Mouse (Mus musculus) limb, embryonic 11.5 days (tissue): Measurements from ENCODE around the gene Ikzf4. TPM values are rescaled to one million over a fixed set of nuclear protein-coding genes. Genes with fewer than 3 reads are reported as not detected.
A peak's percentile ranks its signal among the peaks of the same experiment; 100 is the strongest.
"Not testable (repeated sequence)": the region's sequence is repeated elsewhere in the genome, so short reads cannot be mapped to it uniquely, and the experiment has no call there.

Source experiments
- ATAC-seq: fragments of 200-750 bp; cut with Nextera tagmentation; 2 replicates; pipeline ENCODE4 v1.8.0; 2017; ENCODE audit warnings: low read depth; ENCODE audit not compliant: insufficient number of reproducible peaks, low FRiP score, low TSS enrichment
- DNase-seq: peaks from one replicate; pipeline ENCODE4 v3.0.0-alpha.2; 2015; ENCODE audit warnings: low spot score
- H3K27ac ChIP-seq: fragments of 300-500 bp; sonication (generic); replicated peaks from 2 replicates; pipeline ENCODE4 v1.5.1; 2014; ENCODE audit warnings: low read depth, mild to moderate bottlenecking, low read length
- H3K27me3 ChIP-seq: fragments of 300-500 bp; sonication (generic); 2 replicates; pipeline ENCODE4 v1.6.1; 2014; ENCODE audit warnings: mild to moderate bottlenecking, low read length, mixed read lengths; ENCODE audit not compliant: control insufficient read depth, insufficient read depth
- H3K36me3 ChIP-seq: fragments of 300-500 bp; sonication (generic); 2 replicates; pipeline ENCODE4 v1.6.1; 2014; ENCODE audit warnings: mild to moderate bottlenecking, low read length, moderate library complexity, mixed read lengths; ENCODE audit not compliant: control insufficient read depth, insufficient read depth
- H3K4me1 ChIP-seq: fragments of 300-500 bp; sonication (generic); 2 replicates; pipeline ENCODE4 v1.6.1; 2014; ENCODE audit warnings: low read length, mixed read lengths; ENCODE audit not compliant: control insufficient read depth, insufficient read depth
- H3K4me2 ChIP-seq: fragments of 300-500 bp; sonication (generic); 2 replicates; pipeline ENCODE4 v1.6.1; 2014; ENCODE audit warnings: low read depth, mild to moderate bottlenecking, moderate library complexity; ENCODE audit not compliant: severe bottlenecking
- H3K4me3 ChIP-seq: fragments of 300-500 bp; sonication (generic); 2 replicates; pipeline ENCODE4 v1.5.1; 2014; ENCODE audit warnings: low read depth, low read length
- H3K9ac ChIP-seq: fragments of 300-500 bp; sonication (generic); 2 replicates; pipeline ENCODE4 v1.6.1; 2014; ENCODE audit warnings: mild to moderate bottlenecking, low read length
- H3K9me3 ChIP-seq: fragments of 300-500 bp; sonication (generic); 2 replicates; pipeline ENCODE4 v1.6.1; 2016; ENCODE audit warnings: low read length; ENCODE audit not compliant: control insufficient read depth
- WGBS: fragments of 180-500 bp; shearing (Covaris S2); extraction: QIAGEN DNeasy Blood & Tissue Kit; methylation state at CpG from one replicate; pipeline ENCODE4 v1.1.7; 2014; 5-methylcytosine and 5-hydroxymethylcytosine counted together
- polyA plus RNA-seq: library from polyadenylated mRNA; unstranded; fragments of >200 nt; fragmentation: Nextera tagmentation; extraction: Ambion mirVana; gene quantifications from 2 replicates; pipeline ENCODE4 v1.2.1, GENCODE M21; 2014

The Ikzf4 gene
- polyA plus RNA-seq, 1 experiment from 2014 or later, result 3.4 TPM

DNA sequence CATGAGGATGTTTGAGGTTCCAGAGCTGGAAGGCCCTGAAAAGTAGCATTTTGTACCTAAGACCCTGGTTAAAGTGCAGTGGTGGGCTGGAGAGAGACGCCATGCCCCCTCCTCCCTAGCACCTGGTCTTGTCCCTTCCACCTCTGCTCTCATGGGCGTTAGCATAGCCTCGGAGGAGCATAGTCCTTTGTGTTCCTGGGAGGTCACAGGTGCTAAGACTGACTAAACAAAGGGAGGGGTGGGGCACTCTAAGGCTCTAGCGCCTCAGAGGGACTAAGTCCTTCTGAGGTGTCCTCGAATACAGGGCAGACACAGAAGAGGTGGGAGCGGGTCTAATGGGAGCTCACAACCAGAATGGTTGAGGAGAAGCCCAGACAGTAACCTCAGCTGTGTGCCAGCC is 14.2 kb downstream of the Ikzf4 start:
- H3K4me3 ChIP-seq, result no peak overlapping the region
- H3K4me1 ChIP-seq, result no peaks in the 10 kb centered on the region
- H3K27ac ChIP-seq, result no peak overlapping the region
- no peak for DNase-seq
- no peak for ATAC-seq
- H3K4me2 ChIP-seq, result no peak overlapping the region
- peaks cover 2% of the 10 kb centered on the region; the same call in 1 of the 2 replicates for H3K36me3 ChIP-seq
- H3K9ac ChIP-seq, result no peak overlapping the region
- 18% methylated on average over 6 of the region's 6 CpGs for WGBS
- no peaks in the 10 kb centered on the region for H3K9me3 ChIP-seq
- no peaks in the 10 kb centered on the region for H3K27me3 ChIP-seq

DNA sequence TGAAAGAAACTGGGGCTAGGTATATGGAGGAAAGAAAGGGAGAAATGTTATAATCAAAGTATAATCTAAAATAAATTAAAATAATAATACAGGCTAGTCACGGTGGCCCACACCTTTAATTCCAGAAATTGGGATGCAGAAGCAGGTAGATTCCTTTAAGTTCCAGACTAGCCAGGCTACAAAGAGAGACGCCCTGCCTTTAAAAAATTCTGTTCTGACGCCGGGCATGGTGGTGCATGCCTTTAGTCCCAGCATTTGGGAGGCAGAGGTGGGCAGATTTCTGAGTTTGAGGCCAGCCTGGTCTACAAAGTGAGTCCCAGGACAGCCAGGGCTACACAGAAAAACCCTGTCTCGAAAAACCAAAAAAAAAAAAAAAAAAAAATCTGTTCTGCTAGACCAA is 15.5 kb downstream of the Ikzf4 start:
- not testable (repeated sequence) for ATAC-seq, H3K4me3 ChIP-seq, DNase-seq, H3K9me3 ChIP-seq, H3K36me3 ChIP-seq, H3K9ac ChIP-seq, H3K27ac ChIP-seq, H3K27me3 ChIP-seq, H3K4me2 ChIP-seq, H3K4me1 ChIP-seq
- WGBS, result 82% methylated on average over 5 of the region's 5 CpGs

DNA sequence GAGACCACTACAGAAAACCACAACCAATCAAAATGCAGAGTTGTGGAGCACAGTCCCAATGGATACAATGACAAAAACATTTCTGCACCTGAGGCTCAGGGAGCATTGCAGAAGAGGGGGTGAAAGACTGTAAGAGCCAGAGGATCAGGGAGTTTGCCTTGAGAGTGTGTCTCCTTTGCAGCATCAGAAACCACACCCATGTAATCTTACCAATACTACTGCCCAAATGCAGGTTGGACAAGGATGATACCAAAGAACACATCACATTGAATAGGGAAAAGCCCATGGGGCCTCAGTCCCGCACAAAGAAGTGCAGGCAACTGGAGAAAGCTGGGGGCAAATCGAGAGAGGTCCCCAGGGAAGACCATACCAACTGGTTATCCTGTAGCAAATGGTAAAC is 16.0 kb downstream of the Ikzf4 start:
- Histone ChIP-seq H3K4me2 (no peak overlapping the region), H3K36me3 (peaks cover 5% of the 10 kb centered on the region; the same call in 1 of the 2 replicates), H3K27ac (no peak overlapping the region), H3K9ac (no peak overlapping the region), H3K27me3 (no peaks in the 10 kb centered on the region), H3K4me1 (0 out of 2 replicates have a peak, but pooled peaks cover 2% of the 10 kb centered on the region), H3K9me3 (no peaks in the 10 kb centered on the region), H3K4me3 (no peak overlapping the region)
- 82% methylated on average over 2 of the region's 2 CpGs for WGBS
- no peak for DNase-seq
- ATAC-seq, result no peak

DNA sequence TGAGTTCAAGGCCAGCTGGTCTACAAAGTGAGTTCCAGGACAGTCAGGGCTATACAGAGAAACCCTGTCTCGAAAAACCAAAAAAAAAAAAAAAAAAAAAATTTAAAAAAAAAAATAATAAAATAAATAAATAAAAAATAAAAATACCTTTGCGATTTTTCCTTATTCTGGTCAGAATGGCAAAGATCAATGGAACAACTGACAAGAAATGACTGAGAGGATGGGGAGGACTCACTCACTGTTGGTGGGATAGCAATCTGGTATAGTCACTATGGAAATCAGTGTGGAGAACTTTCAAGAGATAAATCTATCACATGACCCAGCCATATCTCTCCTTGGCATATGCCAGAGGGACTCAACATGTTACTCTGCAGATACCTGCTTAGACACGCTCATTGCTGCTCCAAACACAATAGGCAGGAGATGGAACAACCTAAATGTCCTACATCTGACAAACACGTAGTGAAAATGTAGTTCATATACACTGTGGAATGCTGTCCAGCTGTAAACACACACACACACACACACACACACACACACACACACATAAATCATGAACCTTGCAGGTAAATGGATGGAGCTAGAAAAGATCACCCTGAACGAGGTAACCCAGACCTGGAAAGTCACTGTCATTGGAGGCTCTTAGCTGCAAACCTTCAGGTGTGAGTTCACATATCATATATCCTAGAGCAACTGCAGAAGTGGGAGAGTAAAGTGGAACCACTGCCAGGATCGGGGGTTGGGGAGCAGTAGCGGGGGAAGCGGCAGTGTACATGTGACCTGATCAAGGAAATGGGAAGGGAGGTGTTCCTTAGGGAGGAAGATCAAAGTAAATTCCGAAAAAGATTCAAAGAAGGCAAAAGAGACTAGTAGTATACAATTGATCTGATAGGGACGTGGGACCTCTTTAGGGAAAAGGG is 18.1 kb downstream of the Ikzf4 start:
- H3K9ac ChIP-seq, result no peak overlapping the region
- H3K4me2 ChIP-seq, result no peak overlapping the region
- 0 out of 2 replicates have a peak, but pooled peaks cover 2% of the 10 kb centered on the region for H3K4me1 ChIP-seq
- no peaks in the 10 kb centered on the region for H3K27me3 ChIP-seq
- ATAC-seq (0 out of 2 replicates have a peak, but pooled peaks have one; percentile 3), DNase-seq (no peak)
- WGBS, result 82% methylated on average over 10 of the region's 10 CpGs
- no peak overlapping the region for H3K27ac ChIP-seq
- H3K36me3 ChIP-seq, result peaks cover 18% of the 10 kb centered on the region
- no peak overlapping the region for H3K4me3 ChIP-seq
- H3K9me3 ChIP-seq, result no peaks in the 10 kb centered on the region

DNA sequence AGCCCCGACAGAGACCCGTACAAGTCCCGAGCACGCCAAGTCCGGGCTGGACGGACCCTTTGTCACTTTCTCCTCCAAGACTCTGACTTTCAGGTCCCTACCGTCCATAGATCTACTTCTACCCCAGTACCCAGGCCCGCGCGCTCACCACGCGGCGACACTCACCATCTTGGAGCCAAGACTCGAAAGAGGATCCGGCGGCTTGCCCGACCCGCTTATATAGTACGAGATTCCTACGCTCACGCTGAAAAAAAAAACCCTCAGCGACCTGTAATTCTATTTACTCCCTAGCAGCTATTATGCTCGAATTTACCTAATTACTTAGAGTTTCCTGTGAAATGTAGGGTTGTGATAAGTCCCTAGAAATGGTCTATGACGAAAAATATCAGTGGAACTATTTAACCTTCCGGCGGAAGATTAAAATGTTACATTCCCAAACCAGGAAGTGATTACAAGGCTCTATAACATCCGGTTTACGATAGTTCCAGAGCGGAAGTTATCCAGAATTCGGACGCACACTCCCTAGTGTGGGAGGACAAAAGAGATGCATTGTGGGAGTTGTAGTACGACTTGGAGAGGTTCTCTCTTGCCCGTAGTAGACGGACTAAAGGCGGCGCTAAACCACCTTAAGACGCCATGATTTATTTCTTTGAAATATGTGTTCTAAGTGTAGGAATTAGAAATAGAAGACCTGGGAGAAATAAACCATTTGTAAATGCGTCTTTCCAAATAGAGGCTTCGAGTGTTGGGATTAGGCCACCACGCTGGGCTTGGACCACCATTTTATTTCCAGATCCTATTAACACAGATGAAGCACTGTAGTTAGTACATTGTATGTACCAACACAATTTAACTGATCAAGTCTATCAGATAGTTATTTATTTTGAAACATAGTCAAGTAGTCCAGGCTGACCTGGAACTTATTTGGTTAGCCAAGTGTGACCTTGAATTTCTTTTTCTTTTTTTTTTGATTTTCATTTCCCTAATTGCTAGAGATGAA is 19.2 kb downstream of the Ikzf4 start, which contains the start of gene Rps26:
Gene Rps26 (minus strand): TSS at position 437 of the 1,000 bp plus-strand sequence.
- Histone ChIP-seq H3K27ac (peak within 1 kb of the TSS; percentile 22), H3K4me2 (peak within 1 kb of the TSS; percentile 72), H3K36me3 (peaks cover 18% of the 10 kb centered on the region), H3K4me1 (0 out of 2 replicates have a peak, but pooled peaks cover 2% of the 10 kb centered on the region), H3K27me3 (no peaks in the 10 kb centered on the region), H3K9ac (peak within 1 kb of the TSS; percentile 86), H3K4me3 (peak within 1 kb of the TSS; percentile 81), H3K9me3 (no peaks in the 10 kb centered on the region)
- ATAC-seq, result peak; percentile 94
- WGBS, result 1% methylated on average over 40 of the region's 40 CpGs
- DNase-seq, result peak; percentile 86

DNA sequence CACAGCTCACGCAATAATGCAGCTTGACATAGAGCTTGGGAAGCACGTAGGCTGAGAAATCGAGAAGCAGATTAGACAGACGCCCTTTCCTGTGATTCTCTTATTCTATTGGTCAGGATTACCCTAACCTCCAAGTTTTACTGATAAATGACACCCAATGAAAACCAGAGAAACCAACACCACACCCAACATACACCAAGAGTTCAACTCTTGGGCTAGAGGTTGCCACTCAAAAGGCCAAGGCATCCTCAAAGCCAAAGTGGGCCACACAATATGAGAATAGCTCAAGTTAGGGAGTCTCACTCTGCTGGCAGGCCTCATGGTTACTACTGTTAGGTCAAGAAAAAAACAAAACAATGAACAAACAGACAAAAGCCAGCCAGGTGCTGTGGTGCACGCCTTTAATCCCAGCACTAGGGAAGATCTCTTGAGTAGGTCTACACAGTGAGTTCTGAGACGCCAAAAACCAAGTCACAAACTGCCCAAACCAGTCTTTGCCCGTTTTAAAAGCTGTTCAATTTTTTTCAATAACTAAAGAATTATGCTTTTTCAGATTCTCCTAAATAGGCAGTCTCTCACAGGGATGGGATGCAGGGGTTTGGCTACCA is 20.4 kb downstream of the Ikzf4 start:
- DNase-seq, result no peak
- WGBS, result 47% methylated on average over 7 of the region's 7 CpGs

DNA sequence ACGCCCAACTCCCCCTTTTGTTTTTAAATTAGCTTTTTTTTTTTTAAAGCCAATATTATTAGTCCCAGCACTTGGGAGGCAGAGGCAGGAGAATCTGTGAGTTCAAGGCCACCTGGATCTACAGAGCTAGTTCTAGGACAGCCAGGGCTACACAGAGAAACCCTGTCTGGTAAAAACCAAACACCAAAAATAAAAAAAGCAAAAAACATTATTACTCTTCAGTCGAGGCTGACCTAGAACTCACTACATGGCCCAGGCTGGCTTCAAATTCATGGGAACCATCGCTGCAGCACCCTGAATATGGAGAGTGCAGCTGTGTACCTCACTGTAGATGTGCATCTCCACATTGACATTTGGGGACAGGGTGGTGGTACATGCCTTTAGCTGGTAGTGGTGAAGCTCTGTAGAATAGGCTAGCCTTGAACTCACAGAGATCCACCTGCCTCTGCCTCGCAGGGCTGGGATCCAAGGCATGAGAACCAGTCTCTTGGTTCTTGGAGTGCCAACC is 22.6 kb downstream of the Ikzf4 start:
- H3K9me3 ChIP-seq, H3K27ac ChIP-seq, H3K27me3 ChIP-seq, H3K4me1 ChIP-seq, H3K9ac ChIP-seq, H3K4me2 ChIP-seq, ATAC-seq, H3K4me3 ChIP-seq, DNase-seq: not testable (repeated sequence)
- H3K36me3 ChIP-seq, result peaks cover 18% of the 10 kb centered on the region
- 81% methylated on average over 3 of the region's 4 CpGs for WGBS

More for the DNA sequence above, 20.4 kb downstream of the Ikzf4 start:
- Histone ChIP-seq H3K4me2 (peak overlapping the region; percentile 72), H3K4me3 (peak overlapping the region; percentile 81), H3K27me3 (no peaks in the 10 kb centered on the region), H3K9me3 (no peaks in the 10 kb centered on the region), H3K27ac (no peak overlapping the region; the same call in 1 of the 2 replicates), H3K36me3 (peaks cover 18% of the 10 kb centered on the region), H3K9ac (peak overlapping the region; percentile 86), H3K4me1 (0 out of 2 replicates have a peak, but pooled peaks cover 2% of the 10 kb centered on the region)
- no peak for ATAC-seq
